Mouse (Mus musculus) stomach, postnatal 0 days (tissue): ENCODE data around the gene Negr1.

Experiments
- CTCF ChIP-seq: IDR thresholded peaks from 2 replicates; pipeline ENCODE4 v1.5.1; 2016; ENCODE audit warnings: antibody characterized with exemption, low read depth, mild to moderate bottlenecking, moderate library complexity
- EP300 ChIP-seq: optimal IDR thresholded peaks from 2 replicates; pipeline ENCODE3; 2016; ENCODE audit warnings: antibody characterized with exemption

DNA sequence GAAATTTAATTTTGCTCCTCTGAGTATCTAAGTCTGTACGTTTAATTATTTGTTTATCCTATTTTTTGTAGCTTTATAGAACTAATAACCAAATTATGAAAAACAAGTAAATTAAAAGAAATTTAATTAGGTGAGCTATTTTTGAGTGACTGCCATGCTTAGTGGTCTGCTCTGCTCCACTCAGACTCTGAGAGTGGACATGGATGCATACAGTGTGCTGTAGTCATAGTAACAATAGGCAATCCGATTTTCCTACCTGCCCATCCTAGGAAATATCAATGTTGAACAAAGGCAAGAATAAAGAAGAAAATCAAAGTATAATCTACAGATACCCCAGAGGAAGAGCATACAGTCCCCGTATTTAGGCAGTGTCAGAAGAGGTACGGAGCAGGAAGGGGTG is 334.5 kb downstream of the Negr1 start:
- TF ChIP-seq CTCF (no peak), EP300 (no peak)
